Mouse (Mus musculus) MN1 (cell line): ENCODE measurements around the gene Tchp.

ENCODE experiments used
- DNase-seq: peaks from one replicate; pipeline ENCODE4 v3.0.0-alpha.2; 2016; ENCODE audit warnings: low spot score

The Tchp gene

GRCm38 (mm10) chr5:114696939-114697338 is 10.6 kb upstream of the Tchp start:
- no peak for DNase-seq

- DNase-seq, result no peak
Measured at GRCm38 (mm10) chr5:114698044-114698746, 9.4 kb upstream of the Tchp start.

DNA sequence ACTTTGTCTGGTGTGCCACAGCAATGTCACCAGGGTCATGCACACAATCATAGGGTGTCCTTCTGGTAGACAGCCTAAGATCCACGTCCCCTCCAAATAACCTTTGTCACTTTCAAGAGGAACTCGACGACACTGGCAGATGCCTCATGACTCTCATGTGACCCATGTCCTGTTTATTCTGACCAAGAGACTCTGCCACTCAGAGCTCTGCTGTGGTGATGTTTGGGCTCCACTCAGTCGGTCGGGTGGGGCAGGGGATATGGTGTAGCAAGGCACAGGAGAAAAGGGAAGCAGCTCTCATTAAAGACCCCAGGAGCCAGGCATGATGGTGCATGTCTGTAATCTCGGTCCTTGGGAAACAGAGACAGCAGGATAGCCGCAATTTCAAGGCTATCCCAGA is 8.5 kb upstream of the Tchp start:
- no peak for DNase-seq

- DNase-seq, result peak; percentile 30
Measured at GRCm38 (mm10) chr5:114702403-114703392, 4.9 kb upstream of the Tchp start.

- DNase-seq, result no peak
Measured at GRCm38 (mm10) chr5:114708491-114708890, 931 bp downstream of the Tchp start.

DNA sequence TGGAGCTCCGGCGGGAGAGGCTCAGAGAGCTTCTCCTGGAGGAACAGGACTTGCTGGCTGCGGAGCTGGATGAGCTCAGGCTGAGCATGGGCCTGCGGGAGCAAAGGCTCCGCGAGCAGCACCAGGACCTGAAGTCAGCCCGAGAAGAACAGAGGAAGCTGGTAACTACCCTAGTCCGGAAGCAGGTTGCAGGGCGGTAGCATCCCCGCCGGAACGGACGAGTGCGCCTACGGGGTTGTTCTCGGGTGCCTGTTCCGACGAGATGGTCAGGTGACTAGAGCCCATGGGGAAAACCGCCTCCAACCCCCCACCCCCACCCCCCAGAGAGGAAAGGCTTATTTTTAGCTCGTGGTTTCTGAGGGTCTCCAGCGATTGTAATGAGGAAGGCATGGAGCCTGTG is 1.8 kb downstream of the Tchp start:
- no peak for DNase-seq

- DNase-seq, result no peak
Measured at GRCm38 (mm10) chr5:114714551-114714950, 7.0 kb downstream of the Tchp start.

GRCm38 (mm10) chr5:114717292-114717691 is 9.7 kb downstream of the Tchp start:
- no peak for DNase-seq

- DNase-seq, result no peak
Measured at GRCm38 (mm10) chr5:114717937-114718336, 10.4 kb downstream of the Tchp start.

GRCm38 (mm10) chr5:114718483-114718882 is 10.9 kb downstream of the Tchp start:
- no peak for DNase-seq

- no peak for DNase-seq
Measured at GRCm38 (mm10) chr5:114719003-114719927, 11.7 kb downstream of the Tchp start.

DNA sequence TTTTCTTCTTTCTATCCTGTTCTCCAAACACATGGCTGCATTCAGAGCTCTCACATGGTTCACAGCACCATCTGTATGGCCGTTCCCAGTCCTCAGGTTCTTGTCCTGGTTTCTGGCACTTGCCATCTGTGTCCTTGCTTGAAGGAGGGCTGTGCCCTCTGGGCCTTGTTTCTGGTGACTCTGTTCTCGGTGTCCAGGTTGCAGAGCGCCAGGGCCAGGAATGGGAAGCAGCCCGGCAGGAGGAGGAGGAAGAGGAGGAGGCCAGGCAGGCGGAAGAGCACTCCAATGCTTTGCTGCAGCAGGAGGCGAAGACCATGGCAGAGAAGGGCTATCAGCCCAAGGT is 12.3 kb downstream of the Tchp start:
- no peak for DNase-seq

- DNase-seq, result no peak
Measured at GRCm38 (mm10) chr5:114720784-114721183, 13.2 kb downstream of the Tchp start.

DNA sequence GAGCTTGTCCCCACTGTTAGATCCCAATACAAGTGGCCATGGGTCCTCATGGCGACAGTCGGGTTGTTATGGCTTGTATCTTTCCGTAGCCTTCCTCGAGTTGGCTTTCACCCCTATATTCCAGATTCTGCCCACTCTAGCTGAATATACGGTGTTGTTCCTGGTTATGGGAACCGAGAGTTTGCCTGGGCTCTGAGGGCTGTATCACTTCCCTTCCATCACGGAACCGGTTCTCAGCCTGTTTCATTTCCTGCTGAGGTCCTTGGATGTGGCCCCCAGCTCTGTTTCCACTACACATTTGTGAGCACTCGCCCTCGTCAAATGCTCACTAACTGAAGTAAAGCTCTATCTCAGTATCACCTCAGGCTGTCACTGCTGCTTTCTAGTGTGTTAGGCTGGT is 14.4 kb downstream of the Tchp start:
- no peak for DNase-seq

DNA sequence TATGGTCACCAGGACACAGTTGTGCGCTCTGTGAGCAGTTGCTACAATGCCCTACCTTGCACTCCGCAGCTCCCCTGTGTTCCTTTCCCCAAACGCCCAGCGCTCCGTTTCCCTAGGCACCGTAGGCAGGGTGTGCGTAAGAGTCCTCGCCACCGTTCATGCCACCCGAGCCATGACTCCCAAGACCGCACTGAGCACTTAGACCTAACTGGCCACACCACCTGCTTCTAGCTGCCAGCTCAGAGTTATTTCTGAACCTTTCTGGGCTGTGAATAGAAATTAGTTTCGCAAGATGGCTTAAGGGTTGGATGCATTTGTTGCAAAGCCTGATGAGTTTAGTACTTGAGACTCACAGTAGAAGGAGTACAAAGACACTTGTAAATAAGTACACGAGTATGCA is 15.3 kb downstream of the Tchp start:
- no peak for DNase-seq

- no peak for DNase-seq
Measured at GRCm38 (mm10) chr5:114728160-114728559, 20.6 kb downstream of the Tchp start.

DNA sequence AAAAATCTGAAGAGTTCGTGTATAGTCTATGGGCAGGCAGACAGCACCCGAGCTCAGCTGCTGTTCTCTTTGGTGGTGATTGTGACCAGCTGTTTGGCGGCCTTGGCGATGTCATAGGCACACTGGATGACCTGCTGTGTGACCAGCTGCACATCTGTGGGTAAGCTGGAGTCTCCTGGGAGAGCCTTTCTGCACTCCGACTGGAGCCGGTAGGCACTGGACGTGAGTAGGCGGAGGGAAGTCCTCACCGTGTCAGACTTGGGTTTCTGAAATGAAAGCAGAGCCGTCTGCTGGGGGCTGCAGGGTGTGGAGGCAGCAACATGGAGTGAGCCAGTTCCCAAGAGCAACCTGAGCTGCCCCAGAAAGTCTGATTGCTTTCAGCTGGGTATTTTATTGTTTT is 22.6 kb downstream of the Tchp start:
- DNase-seq, result peak; percentile 15

DNA sequence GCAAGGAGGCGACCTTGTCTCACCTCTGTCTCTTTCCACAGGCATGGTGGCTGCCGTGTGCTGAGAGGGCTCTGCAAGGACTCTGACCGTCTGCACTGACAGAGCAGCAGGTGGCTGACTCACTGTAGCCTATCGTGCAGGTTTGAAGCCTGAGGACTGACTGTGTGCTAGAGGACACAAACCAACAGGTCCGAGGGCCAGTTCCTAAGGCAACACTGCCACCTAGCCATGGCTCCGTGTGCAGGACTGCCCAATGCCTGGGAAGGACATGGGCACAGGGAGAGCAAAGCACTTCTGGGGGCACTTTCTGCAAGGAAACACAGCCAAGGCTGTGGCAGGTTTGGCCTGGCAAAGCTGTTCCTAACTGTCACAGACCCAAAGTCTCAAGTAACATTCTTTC is 23.9 kb downstream of the Tchp start:
- DNase-seq, result no peak

DNA sequence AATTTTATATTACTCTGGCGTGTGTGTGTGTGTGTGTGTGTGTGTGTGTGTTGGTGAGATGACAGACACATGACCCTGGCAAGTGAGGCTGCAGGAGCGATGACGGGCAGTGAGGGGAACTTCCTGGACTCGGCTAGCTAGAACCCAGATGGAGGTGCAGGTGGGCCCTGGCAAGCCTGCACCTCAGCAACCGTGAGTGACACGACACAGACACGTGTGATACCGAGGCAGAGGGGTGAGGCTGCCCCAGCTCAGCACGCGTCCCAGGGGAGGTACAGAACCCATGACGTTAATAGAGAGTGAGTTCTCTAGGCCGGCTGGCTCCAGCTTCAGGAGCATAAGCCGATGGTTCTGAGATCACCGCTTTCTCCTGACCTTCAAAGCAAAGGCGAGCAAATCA is 24.4 kb downstream of the Tchp start:
- no peak for DNase-seq

- DNase-seq, result no peak
Measured at GRCm38 (mm10) chr5:114733606-114734005, 26.0 kb downstream of the Tchp start.

- DNase-seq, result no peak
Measured at GRCm38 (mm10) chr5:114737090-114737887, 29.7 kb downstream of the Tchp start.
